Mouse (Mus musculus) hindbrain, postnatal 0 days (tissue): ENCODE results near the gene Nudt6. TPM values are rescaled to one million over a fixed set of nuclear protein-coding genes. Genes with fewer than 3 reads are reported as not detected.

Source experiments
- ATAC-seq: fragments of 200-750 bp; cut with Nextera tagmentation; 2 replicates; pipeline ENCODE4 v1.8.0; 2017; ENCODE audit warnings: mild to moderate bottlenecking, moderate TSS enrichment, moderate library complexity
- DNase-seq: peaks from one replicate; pipeline ENCODE4 v3.0.0-alpha.2; 2015; ENCODE audit warnings: low spot score
- H3K27ac ChIP-seq: fragments of 300-500 bp; sonication (generic); 2 replicates; pipeline ENCODE4 v1.5.1; 2014; ENCODE audit warnings: mild to moderate bottlenecking
- H3K27me3 ChIP-seq: fragments of 300-500 bp; sonication (generic); 2 replicates; pipeline ENCODE4 v1.6.1; 2014; ENCODE audit warnings: low read length, mixed read lengths; ENCODE audit not compliant: insufficient read depth
- H3K36me3 ChIP-seq: fragments of 300-500 bp; sonication (generic); 2 replicates; pipeline ENCODE4 v1.6.1; 2014; ENCODE audit warnings: low read length, mixed read lengths; ENCODE audit not compliant: insufficient read depth
- H3K4me1 ChIP-seq: fragments of 300-500 bp; sonication (generic); 2 replicates; pipeline ENCODE4 v1.6.1; 2014; ENCODE audit warnings: antibody characterized with exemption, low read length, mixed read lengths; ENCODE audit not compliant: insufficient read depth
- H3K4me2 ChIP-seq: fragments of 300-500 bp; sonication (generic); 2 replicates; pipeline ENCODE4 v1.6.1; 2014; ENCODE audit warnings: low read depth, mild to moderate bottlenecking, low read length, moderate library complexity, mixed read lengths
- H3K4me3 ChIP-seq: fragments of 300-500 bp; sonication (generic); 2 replicates; pipeline ENCODE4 v1.5.1; 2014; ENCODE audit warnings: low read length
- H3K9ac ChIP-seq: fragments of 300-500 bp; sonication (generic); replicated peaks from 2 replicates; pipeline ENCODE4 v1.6.1; 2014; ENCODE audit warnings: mild to moderate bottlenecking, low read length, moderate library complexity, mixed read lengths
- H3K9me3 ChIP-seq: fragments of 300-500 bp; sonication (generic); 2 replicates; pipeline ENCODE4 v1.6.1; 2016; ENCODE audit warnings: low read length, mixed read lengths
- CTCF ChIP-seq: IDR thresholded peaks from 2 replicates; pipeline ENCODE4 v1.5.1; 2016; ENCODE audit warnings: antibody characterized with exemption, control low read depth, low read depth
- WGBS: fragments of 180-500 bp; shearing (Covaris S2); extraction: QIAGEN DNeasy Blood & Tissue Kit; methylation state at CpG from one replicate; pipeline ENCODE4 v1.1.7; 2014; 5-methylcytosine and 5-hydroxymethylcytosine counted together
- polyA plus RNA-seq: library from polyadenylated mRNA; unstranded; fragments of >200 nt; fragmentation: Nextera tagmentation; extraction: Ambion mirVana; gene quantifications from 2 replicates; pipeline ENCODE4 v1.2.1, GENCODE M21; 2015
- total RNA-seq: library from RNA; depleted of rRNA; stranded (reverse); fragments of >200 nt; gene quantifications from 2 replicates; pipeline ENCODE4 v1.2.3, GENCODE M21; 2014; rRNA removed

Nudt6 gene
- total and polyA plus RNA-seq, 2 experiments from 2014 or later, result 2.1 to 10.1 TPM

- no peak for TF ChIP-seq CTCF
- ATAC-seq (no peak), DNase-seq (no peak)
- Histone ChIP-seq H3K9me3 (no peaks in the 10 kb centered on the region), H3K4me2 (no peak overlapping the region), H3K4me3 (no peak overlapping the region), H3K4me1 (0 out of 2 replicates have a peak, but pooled peaks cover 3% of the 10 kb centered on the region), H3K27ac (no peak overlapping the region), H3K27me3 (no peaks in the 10 kb centered on the region), H3K9ac (no peak overlapping the region), H3K36me3 (no peaks in the 10 kb centered on the region)
- WGBS, result 67% methylated on average over 6 of the region's 6 CpGs
Observed at GRCm38 (mm10) chr3:37377926-37378325, 42.1 kb downstream of the Nudt6 start.

- TF ChIP-seq CTCF, result no peak
- Histone ChIP-seq H3K4me1 (no peaks in the 10 kb centered on the region), H3K27me3 (no peaks in the 10 kb centered on the region), H3K27ac (no peak overlapping the region), H3K36me3 (no peaks in the 10 kb centered on the region), H3K4me3 (no peak overlapping the region), H3K9me3 (no peaks in the 10 kb centered on the region), H3K9ac (no peak overlapping the region), H3K4me2 (no peak overlapping the region)
- 91% methylated on average over 11 of the region's 11 CpGs for WGBS
- DNase-seq, result no peak
- ATAC-seq, result no peak
Observed at GRCm38 (mm10) chr3:37373712-37374111, 46.3 kb downstream of the Nudt6 start.

GRCm38 (mm10) chr3:37370407-37370806 lies 49.6 kb downstream of the Nudt6 start:
- H3K36me3 ChIP-seq, result no peaks in the 10 kb centered on the region
- no peak for TF ChIP-seq CTCF
- H3K4me2 ChIP-seq, result no peak overlapping the region
- ATAC-seq (no peak), DNase-seq (no peak)
- H3K27me3 ChIP-seq, result no peaks in the 10 kb centered on the region
- WGBS, result 65% methylated on average over 4 of the region's 4 CpGs
- H3K9ac ChIP-seq, result no peak overlapping the region
- no peaks in the 10 kb centered on the region for H3K4me1 ChIP-seq
- H3K4me3 ChIP-seq, result no peak overlapping the region
- H3K9me3 ChIP-seq, result no peaks in the 10 kb centered on the region
- H3K27ac ChIP-seq, result no peak overlapping the region

GRCm38 (mm10) chr3:37366381-37367053 lies 53.5 kb downstream of the Nudt6 start:
- Histone ChIP-seq H3K9me3 (no peaks in the 10 kb centered on the region), H3K4me3 (no peak overlapping the region), H3K4me2 (no peak overlapping the region), H3K4me1 (no peaks in the 10 kb centered on the region), H3K27me3 (no peaks in the 10 kb centered on the region), H3K27ac (no peak overlapping the region), H3K36me3 (no peaks in the 10 kb centered on the region), H3K9ac (no peak overlapping the region)
- WGBS, result 71% methylated on average over 4 of the region's 4 CpGs
- no peak for TF ChIP-seq CTCF
- DNase-seq, result no peak
- ATAC-seq, result no peak

GRCm38 (mm10) chr3:37365976-37366375 lies 54.0 kb downstream of the Nudt6 start:
- DNase-seq, result no peak
- Histone ChIP-seq H3K36me3 (no peaks in the 10 kb centered on the region), H3K9me3 (no peaks in the 10 kb centered on the region), H3K4me2 (no peak overlapping the region), H3K4me3 (no peak overlapping the region), H3K27me3 (no peaks in the 10 kb centered on the region), H3K4me1 (no peaks in the 10 kb centered on the region), H3K27ac (no peak overlapping the region), H3K9ac (no peak overlapping the region)
- 54% methylated on average over 3 of the region's 3 CpGs for WGBS
- no peak for TF ChIP-seq CTCF
- ATAC-seq, result no peak

- no peak overlapping the region for H3K9ac ChIP-seq
- H3K4me1 ChIP-seq, result no peaks in the 10 kb centered on the region
- no peaks in the 10 kb centered on the region for H3K9me3 ChIP-seq
- no peak for TF ChIP-seq CTCF
- no peaks in the 10 kb centered on the region for H3K36me3 ChIP-seq
- H3K4me3 ChIP-seq, result no peak overlapping the region
- H3K27ac ChIP-seq, result no peak overlapping the region
- 83% methylated on average over 4 of the region's 4 CpGs for WGBS
- no peaks in the 10 kb centered on the region for H3K27me3 ChIP-seq
- ATAC-seq (no peak), DNase-seq (no peak)
- no peak overlapping the region for H3K4me2 ChIP-seq
Observed at GRCm38 (mm10) chr3:37365144-37365543, 54.9 kb downstream of the Nudt6 start.

- DNase-seq (no peak), ATAC-seq (no peak)
- no peak for TF ChIP-seq CTCF
- Histone ChIP-seq H3K4me3 (no peak overlapping the region), H3K9ac (no peak overlapping the region), H3K27me3 (no peaks in the 10 kb centered on the region), H3K4me1 (no peaks in the 10 kb centered on the region), H3K9me3 (no peaks in the 10 kb centered on the region), H3K36me3 (no peaks in the 10 kb centered on the region), H3K4me2 (no peak overlapping the region), H3K27ac (no peak overlapping the region)
- 78% methylated on average over 9 of the region's 9 CpGs for WGBS
Observed at GRCm38 (mm10) chr3:37360729-37361128, 59.3 kb downstream of the Nudt6 start.

Other genes with a start within 250 kb of the Nudt6 start
- not detected in 2 replicates for gene Il21, start 187.6 kb downstream of the Nudt6 start, total RNA-seq
- not detected in 2 replicates for gene Il21, start 187.6 kb downstream of the Nudt6 start, polyA plus RNA-seq
- gene Bbs12, start 107.7 kb downstream of the Nudt6 start, total RNA-seq, result 3.9 and 4.1 TPM in 2 replicates
- gene Bbs12, start 107.7 kb downstream of the Nudt6 start, polyA plus RNA-seq, result 3.9 and 4.2 TPM in 2 replicates
- gene Cetn4, start 107.5 kb downstream of the Nudt6 start, total RNA-seq, result 1.3 and 4.4 TPM in 2 replicates
- 3.3 and 4.6 TPM in 2 replicates for gene Cetn4, start 107.5 kb downstream of the Nudt6 start, polyA plus RNA-seq
- 2.9 and 3.7 TPM in 2 replicates for gene Fgf2, start 71.9 kb downstream of the Nudt6 start, total RNA-seq
- 0.95 and 1.1 TPM in 2 replicates for gene Fgf2, start 71.9 kb downstream of the Nudt6 start, polyA plus RNA-seq
- gene Spata5, start 315 bp downstream of the Nudt6 start, total RNA-seq, result 12.2 and 13.2 TPM in 2 replicates
- 18.8 and 22.9 TPM in 2 replicates for gene Spata5, start 315 bp downstream of the Nudt6 start, polyA plus RNA-seq
- 31.8 and 40.6 TPM in 2 replicates for gene Spry1, start 219.7 kb upstream of the Nudt6 start, total RNA-seq
- 5.5 and 5.6 TPM in 2 replicates for gene Spry1, start 219.7 kb upstream of the Nudt6 start, polyA plus RNA-seq